In genomic region chr2:139784946-139785345, GRCm38 (mm10) we compare ENCODE assay signal across 27 mouse cellular contexts.
DNase-seq lines count a peak whose midpoint lies in the region; ATAC-seq and TF ChIP-seq lines count a peak whose summit lies in the region.
"Had no signal": no experiment of that assay in that cellular context is flagged by ENCODE, and none has a peak within 500 bp of the region (broad histone marks: within the 10 kb centered on the region; RNA-seq: fewer than 3 reads in every experiment).

No protein-coding gene starts in this region.

- WGBS in forebrain, postnatal 0 days: 49% methylated on average over 2 of the region's 2 CpGs
- 88% methylated on average over 2 of the region's 2 CpGs for WGBS in forebrain, embryonic 13.5 days
- 81% methylated on average over 2 of the region's 2 CpGs for WGBS in limb, embryonic 11.5 days
- 90% methylated on average over 2 of the region's 2 CpGs for WGBS in limb, embryonic 10.5 days

- H3K4me3 ChIP-seq in forebrain, postnatal 0 days (ENCODE audit: low read depth, low read length): no peak overlapping the region
- H3K4me3 ChIP-seq in forebrain, embryonic 13.5 days: no peak overlapping the region
- H3K4me3 ChIP-seq in limb, embryonic 11.5 days (ENCODE audit: low read depth, low read length): no peak overlapping the region
- H3K4me3 ChIP-seq in limb, embryonic 10.5 days: no peak overlapping the region
- H3K4me3 ChIP-seq: erythroblast, embryonic 14.5 days; heart, embryonic 10.5 days; left cerebral cortex, adult 2 months; liver, embryonic 12.5 days; midbrain, embryonic 12.5 days; myocyte; neural tube, embryonic 12.5 days had no signal

- H3K27ac ChIP-seq in forebrain, postnatal 0 days (ENCODE audit: low read depth, low read length): no peak overlapping the region
- no peak overlapping the region for H3K27ac ChIP-seq in forebrain, embryonic 13.5 days
- no peak overlapping the region for H3K27ac ChIP-seq in limb, embryonic 11.5 days (replicated peaks; ENCODE audit: low read depth, low read length)
- no peak overlapping the region for H3K27ac ChIP-seq in limb, embryonic 10.5 days
- H3K27ac ChIP-seq: heart, embryonic 10.5 days; hindbrain, embryonic 14.5 days; liver, embryonic 12.5 days; midbrain, embryonic 12.5 days; neural tube, embryonic 12.5 days had no signal

- H3K9me3 ChIP-seq in forebrain, postnatal 0 days (ENCODE audit: low read length): no peaks in the 10 kb centered on the region
- no peaks in the 10 kb centered on the region for H3K9me3 ChIP-seq in forebrain, embryonic 13.5 days (replicated peaks)
- H3K9me3 ChIP-seq in limb, embryonic 11.5 days (ENCODE audit: control insufficient read depth, low read length): no peaks in the 10 kb centered on the region
- H3K9me3 ChIP-seq in limb, embryonic 10.5 days (replicated peaks): no peaks in the 10 kb centered on the region
- H3K9me3 ChIP-seq: G1E; heart, embryonic 10.5 days; liver, embryonic 12.5 days; midbrain, embryonic 12.5 days; neural tube, embryonic 12.5 days had no signal

- H3K9ac ChIP-seq in forebrain, postnatal 0 days: no peak overlapping the region
- no peak overlapping the region for H3K9ac ChIP-seq in forebrain, embryonic 13.5 days
- no peak overlapping the region for H3K9ac ChIP-seq in limb, embryonic 11.5 days (ENCODE audit: low read length)
- H3K9ac ChIP-seq: hindbrain, embryonic 14.5 days; liver, embryonic 12.5 days; liver, postnatal 0 days; midbrain, embryonic 12.5 days; neural tube, embryonic 12.5 days had no signal

- TF ChIP-seq CTCF in forebrain, postnatal 0 days (IDR thresholded peaks at IDR 0.05; ENCODE audit: low read depth): no peak

- H3K4me2 ChIP-seq in forebrain, postnatal 0 days (ENCODE audit: low read depth): no peak overlapping the region
- H3K4me2 ChIP-seq in forebrain, embryonic 13.5 days: no peak overlapping the region
- no peak overlapping the region for H3K4me2 ChIP-seq in limb, embryonic 11.5 days (ENCODE audit: low read depth, severe bottlenecking)
- H3K4me2 ChIP-seq: hindbrain, embryonic 14.5 days; liver, embryonic 12.5 days; midbrain, embryonic 12.5 days; neural tube, embryonic 12.5 days had no signal

- DNase-seq in forebrain, postnatal 0 days: no peak
- DNase-seq in limb, embryonic 11.5 days (ENCODE audit: low spot score): peak; percentile 2
- DNase-seq in limb, embryonic 10.5 days (ENCODE audit: low spot score): no peak
- peak; percentile 10 for DNase-seq in lung, postnatal 36 days
- no peak for DNase-seq in lung, postnatal 14 days
- no peak for DNase-seq in kidney, adult 18-20 months
- DNase-seq: adrenal gland, postnatal 10 days; cerebellum, adult 18-20 months; cerebellum, postnatal 10 days; kidney, postnatal 14 days; liver, postnatal 0 days; right cerebral cortex, adult 18-20 months; spleen, adult 18-20 months; thymus, adult 18-20 months; thymus, postnatal 25 days had no signal

- H3K36me3 ChIP-seq in forebrain, postnatal 0 days (ENCODE audit: insufficient read depth): no peaks in the 10 kb centered on the region
- H3K36me3 ChIP-seq in forebrain, embryonic 13.5 days (ENCODE audit: poor library complexity, severe bottlenecking): no peaks in the 10 kb centered on the region
- no peaks in the 10 kb centered on the region for H3K36me3 ChIP-seq in limb, embryonic 11.5 days (ENCODE audit: control insufficient read depth, insufficient read depth, low read length)
- H3K36me3 ChIP-seq in limb, embryonic 10.5 days: no peaks in the 10 kb centered on the region
- H3K36me3 ChIP-seq: G1E; heart, embryonic 10.5 days; liver, embryonic 12.5 days; midbrain, embryonic 12.5 days; neural tube, embryonic 12.5 days had no signal

- no peaks in the 10 kb centered on the region for H3K4me1 ChIP-seq in forebrain, postnatal 0 days (ENCODE audit: insufficient read depth)
- H3K4me1 ChIP-seq in forebrain, embryonic 13.5 days: no peaks in the 10 kb centered on the region
- H3K4me1 ChIP-seq in limb, embryonic 11.5 days (ENCODE audit: control insufficient read depth, insufficient read depth, low read length): no peaks in the 10 kb centered on the region
- H3K4me1 ChIP-seq in limb, embryonic 10.5 days: no peaks in the 10 kb centered on the region
- H3K4me1 ChIP-seq: heart, embryonic 10.5 days; liver, embryonic 12.5 days; midbrain, embryonic 12.5 days; neural tube, embryonic 12.5 days had no signal

- no peaks in the 10 kb centered on the region for H3K27me3 ChIP-seq in forebrain, postnatal 0 days (ENCODE audit: insufficient read depth, low read length)
- no peaks in the 10 kb centered on the region for H3K27me3 ChIP-seq in forebrain, embryonic 13.5 days
- H3K27me3 ChIP-seq in limb, embryonic 11.5 days (ENCODE audit: control insufficient read depth, insufficient read depth, low read length): no peaks in the 10 kb centered on the region
- no peaks in the 10 kb centered on the region for H3K27me3 ChIP-seq in limb, embryonic 10.5 days (ENCODE audit: low read depth, poor library complexity, severe bottlenecking)
- H3K27me3 ChIP-seq: liver, embryonic 12.5 days; midbrain, embryonic 12.5 days; neural tube, embryonic 12.5 days had no signal

- peak; percentile 69 for ATAC-seq in forebrain, postnatal 0 days
- no peak for ATAC-seq in forebrain, embryonic 13.5 days
- ATAC-seq in limb, embryonic 11.5 days (ENCODE audit: insufficient number of reproducible peaks, low FRiP score, low TSS enrichment, low read depth): no peak
- ATAC-seq: intestine, postnatal 0 days; liver, embryonic 12.5 days; liver, postnatal 0 days; Patski had no signal

Comparison
In these comparisons a context has a peak if more than half of its experiments do, and no peak if none do; other contexts are left out.
1. DNase-seq: peak in limb, embryonic 11.5 days (single experiment) and lung, postnatal 36 days (single experiment); none in forebrain, postnatal 0 days (single experiment), limb, embryonic 10.5 days (single experiment), lung, postnatal 14 days (single experiment) and kidney, adult 18-20 months (single experiment).